Mouse (Mus musculus) left cerebral cortex, postnatal 10 days (tissue): ENCODE measurements around the gene Hoxd10. TPM values are rescaled to one million over a fixed set of nuclear protein-coding genes. Genes with fewer than 3 reads are reported as not detected.

Experiments used
- microRNA-seq: library from miRNA; unstranded; fragments of <30 nt; microRNA quantifications from one replicate; pipeline ENCODE4 v1.2.0, GENCODE M21; 2022
- total RNA-seq, 2 experiments: library from RNA; stranded (reverse); gene quantifications; 2 replicates each; pipeline ENCODE4 v1.2.3; 2021

The Hoxd10 gene
- total RNA-seq, 2 experiments from 2014 or later, result not detected

Small RNAs within 50 kb of the gene (microRNA-seq; reads per million reads assigned to microRNA genes)
- gene Gm44463, result not detected
- 52.3 reads per million, percentile 51 among the genes with 10 or more reads in this experiment for gene Mir10b

Other genes with a start within 250 kb of the Hoxd10 start
- 10 to 100 TPM; 65.3 to 68.8 TPM for gene Lnpk, start 112.5 kb upstream of the Hoxd10 start, total RNA-seq
- gene Evx2, start 32.4 kb upstream of the Hoxd10 start, total RNA-seq, result not detected
- gene Hoxd13, start 23.6 kb upstream of the Hoxd10 start, total RNA-seq, result not detected
- not detected for gene Hoxd12, start 16.9 kb upstream of the Hoxd10 start, total RNA-seq
- gene Hoxd11, start 12.4 kb upstream of the Hoxd10 start, total RNA-seq, result not detected
- not detected for gene Hoxd9, start 5.8 kb downstream of the Hoxd10 start, total RNA-seq
- gene Hoxd8, start 12.7 kb downstream of the Hoxd10 start, total RNA-seq, result not detected
- gene Hoxd3, start 20.0 kb downstream of the Hoxd10 start, total RNA-seq, result not detected
- gene Hoxd4, start 20.0 kb downstream of the Hoxd10 start, total RNA-seq, result not detected
- not detected for gene Gm28230, start 34.8 kb downstream of the Hoxd10 start, total RNA-seq
- gene Hoxd1, start 71.1 kb downstream of the Hoxd10 start, total RNA-seq, result under 1 TPM in 1 of 2 experiments, not detected in 1; 0.24 TPM
- 10 to 100 TPM; 60.3 to 61.6 TPM for gene Mtx2, start 133.9 kb downstream of the Hoxd10 start, total RNA-seq